Mouse (Mus musculus) thymus, adult 2 months (tissue): Measurements from ENCODE around the gene Hadh. TPM values are rescaled to one million over a fixed set of nuclear protein-coding genes. Genes with fewer than 3 reads are reported as not detected.
A peak's percentile ranks its signal among the peaks of the same experiment; 100 is the strongest.

ENCODE experiments used
- DNase-seq: peaks from one replicate; pipeline ENCODE4 v3.0.0; 2021
- H3K27ac ChIP-seq: fragments of 200-500 bp; 2 replicates; pipeline ENCODE4 v1.5.1; 2012; ENCODE audit warnings: low read length, control low read depth; ENCODE audit not compliant: control insufficient read depth, insufficient read depth
- H3K27me3 ChIP-seq: fragments of 200-500 bp; 2 replicates; pipeline ENCODE4 v1.6.1; 2012; ENCODE audit warnings: mild to moderate bottlenecking, low read length, moderate library complexity, mixed read lengths; ENCODE audit not compliant: control insufficient read depth, insufficient read depth
- H3K36me3 ChIP-seq: fragments of 200-500 bp; 2 replicates; pipeline ENCODE4 v1.6.1; 2012; ENCODE audit warnings: mild to moderate bottlenecking, low read length, moderate library complexity; ENCODE audit not compliant: control insufficient read depth, insufficient read depth
- H3K4me1 ChIP-seq: fragments of 200-500 bp; replicated peaks from 2 replicates; pipeline ENCODE4 v1.6.1; 2012; ENCODE audit warnings: low read length; ENCODE audit not compliant: control insufficient read depth, insufficient read depth
- H3K4me3 ChIP-seq: fragments of 200-500 bp; 2 replicates; pipeline ENCODE4 v1.5.1; 2012; ENCODE audit warnings: mild to moderate bottlenecking, low read length, control low read depth, moderate library complexity; ENCODE audit not compliant: control insufficient read depth, insufficient read depth
- CTCF ChIP-seq: fragments of 200-500 bp; IDR thresholded peaks from 2 replicates; pipeline ENCODE4 v1.5.1; 2012; ENCODE audit warnings: mild to moderate bottlenecking, control low read depth, low read length, moderate library complexity, borderline replicate concordance; ENCODE audit not compliant: control insufficient read depth, poor library complexity, insufficient read depth; ENCODE audit errors: extremely low read depth
- POLR2A ChIP-seq: fragments of 200-500 bp; IDR thresholded peaks from 2 replicates; pipeline ENCODE4 v1.6.1; 2012; ENCODE audit warnings: mild to moderate bottlenecking, low read length, control low read depth, moderate library complexity; ENCODE audit not compliant: control insufficient read depth, poor library complexity, insufficient read depth; ENCODE audit errors: extremely low read depth
- WGBS: fragments of 180-500 bp; shearing (Covaris S2); methylation state at CpG from one replicate; pipeline ENCODE4 v1.1.7; 2018; 5-methylcytosine and 5-hydroxymethylcytosine counted together
- polyA plus RNA-seq: library from polyadenylated mRNA; depleted of rRNA; stranded (reverse); fragments of >200 nt; gene quantifications from 2 replicates; pipeline ENCODE4 v1.2.3, GENCODE M21; 2012

The Hadh gene
- polyA plus RNA-seq, 1 experiment: 101 TPM

GRCm38 (mm10) chr3:131272374-131273100 lies 636 bp upstream of the Hadh start:
- 28% methylated on average over 10 of the region's 10 CpGs for WGBS
- no peak overlapping the region for H3K27ac ChIP-seq
- DNase-seq: no peak

GRCm38 (mm10) chr3:131271157-131271556 lies 744 bp downstream of the Hadh start:
- DNase-seq: peak; percentile 25
- Histone ChIP-seq H3K27ac (no peak overlapping the region), H3K27me3 (no peaks in the 10 kb centered on the region), H3K4me3 (peak overlapping the region; percentile 88), H3K4me1 (peaks cover 3% of the 10 kb centered on the region), H3K36me3 (no peaks in the 10 kb centered on the region)
- TF ChIP-seq POLR2A: no peak
- TF ChIP-seq CTCF: no peak
- 10% methylated on average over 8 of the region's 8 CpGs for WGBS

More at GRCm38 (mm10) chr3:131272374-131273100, 636 bp upstream of the Hadh start:
- Histone ChIP-seq H3K4me1 (peaks cover 3% of the 10 kb centered on the region), H3K27me3 (no peaks in the 10 kb centered on the region), H3K36me3 (no peaks in the 10 kb centered on the region), H3K4me3 (peak overlapping the region; percentile 88; the same call in 1 of the 2 replicates)
- TF ChIP-seq POLR2A (no peak), CTCF (no peak)

- no peak overlapping the region for H3K27ac ChIP-seq
- TF ChIP-seq POLR2A (no peak), CTCF (no peak)
- no peak overlapping the region for H3K4me3 ChIP-seq
Observed at GRCm38 (mm10) chr3:131270381-131270780, 1.5 kb downstream of the Hadh start.

GRCm38 (mm10) chr3:131266366-131267050 lies 5.4 kb downstream of the Hadh start:
- Histone ChIP-seq H3K36me3 (no peaks in the 10 kb centered on the region), H3K27me3 (no peaks in the 10 kb centered on the region), H3K4me3 (no peak overlapping the region), H3K27ac (no peak overlapping the region), H3K4me1 (peaks cover 3% of the 10 kb centered on the region)
- 95% methylated on average over 3 of the region's 3 CpGs for WGBS
- no peak for DNase-seq
- TF ChIP-seq CTCF (no peak), POLR2A (no peak)

More at GRCm38 (mm10) chr3:131270381-131270780, 1.5 kb downstream of the Hadh start:
- Histone ChIP-seq H3K4me1 (peaks cover 3% of the 10 kb centered on the region), H3K36me3 (no peaks in the 10 kb centered on the region), H3K27me3 (no peaks in the 10 kb centered on the region)
- no peak for DNase-seq
- 94% methylated on average over 6 of the region's 6 CpGs for WGBS

- H3K27ac ChIP-seq: no peak overlapping the region
- H3K4me3 ChIP-seq: no peak overlapping the region
- H3K36me3 ChIP-seq: no peaks in the 10 kb centered on the region
- no peaks in the 10 kb centered on the region for H3K4me1 ChIP-seq
- H3K27me3 ChIP-seq: no peaks in the 10 kb centered on the region
- WGBS: 91% methylated on average over 8 of the region's 8 CpGs
- no peak for TF ChIP-seq POLR2A
- TF ChIP-seq CTCF: no peak
- DNase-seq: no peak
Observed at GRCm38 (mm10) chr3:131265516-131265915, 6.4 kb downstream of the Hadh start.

GRCm38 (mm10) chr3:131263766-131264486 lies 8.0 kb downstream of the Hadh start:
- TF ChIP-seq CTCF (no peak), POLR2A (no peak)
- no peaks in the 10 kb centered on the region for H3K4me1 ChIP-seq
- DNase-seq: no peak
- no peak overlapping the region for H3K4me3 ChIP-seq
- H3K27ac ChIP-seq: no peak overlapping the region
- H3K27me3 ChIP-seq: no peaks in the 10 kb centered on the region
- 98% methylated on average over 15 of the region's 15 CpGs for WGBS
- no peaks in the 10 kb centered on the region for H3K36me3 ChIP-seq
